Mouse (Mus musculus) spleen, adult 18-20 months (tissue): ENCODE measurements around the gene Vmn2r66.

Source experiments
- DNase-seq, 2 experiments: peaks; one replicate each; pipeline ENCODE4 v3.0.0; 2022; ENCODE audit warnings: mixed read lengths in 2 of 2

The Vmn2r66 gene

GRCm38 (mm10) chr7:85012168-85012567 is at the start of gene Vmn2r66:
Vmn2r66 (minus strand) TSS chr7:85012268.
- DNase-seq: no peak

DNA sequence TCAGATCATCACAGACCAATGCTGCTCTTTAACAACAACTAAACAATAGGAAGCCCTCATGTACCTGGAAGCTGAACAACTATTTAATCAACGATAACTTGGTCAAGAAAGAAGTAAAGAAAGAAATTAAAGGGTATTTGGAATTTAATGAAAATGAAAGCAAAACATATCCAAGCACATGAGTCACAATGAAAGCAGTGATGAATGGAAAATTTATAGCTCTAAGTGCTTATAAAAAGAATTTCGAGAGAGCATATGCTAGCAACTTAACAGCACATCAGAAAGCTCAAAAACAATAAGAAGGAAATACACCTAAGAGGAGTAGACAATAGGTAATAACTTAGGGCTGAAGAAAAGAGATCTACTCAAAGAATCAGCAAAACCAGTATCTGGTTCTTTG is 15.4 kb downstream of the Vmn2r66 start:
- no peak for DNase-seq

DNA sequence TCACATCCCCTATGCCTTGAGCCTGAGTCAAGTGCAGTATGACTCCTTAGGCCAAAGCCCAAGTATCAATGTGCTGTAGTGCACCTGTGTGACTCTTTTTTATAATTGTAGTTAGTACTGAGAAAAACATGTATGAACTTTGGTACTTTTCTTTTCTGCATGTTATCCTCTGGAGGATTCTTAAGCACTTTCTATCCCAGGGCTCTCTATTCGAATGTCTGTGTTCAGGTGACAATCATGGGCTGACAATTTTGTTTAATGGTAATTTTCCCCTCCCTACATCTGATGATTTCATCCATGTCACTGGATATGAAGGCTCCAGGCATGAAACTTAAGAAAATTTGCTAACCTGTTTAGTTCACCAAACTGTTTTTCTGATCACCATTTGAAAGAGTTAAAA is 48.1 kb downstream of the Vmn2r66 start, which contains the start of gene Vmn2r65:
Vmn2r65 (minus strand) TSS at position 101 of the 400 bp plus-strand sequence.
- DNase-seq: no peak
